Mouse (Mus musculus) midbrain, postnatal 0 days (tissue): Measurements from ENCODE around the gene Eps15. TPM values are rescaled to one million over a fixed set of nuclear protein-coding genes. Genes with fewer than 3 reads are reported as not detected.
"Not testable (repeated sequence)": the region's sequence is repeated elsewhere in the genome, so short reads cannot be mapped to it uniquely, and the experiment has no call there.

ENCODE experiments used
- ATAC-seq: fragments of 200-750 bp; cut with Nextera tagmentation; 2 replicates; pipeline ENCODE4 v1.8.0; 2017; ENCODE audit warnings: moderate number of reproducible peaks, mild to moderate bottlenecking, moderate TSS enrichment, moderate library complexity; ENCODE audit not compliant: low FRiP score
- DNase-seq: peaks from one replicate; pipeline ENCODE4 v3.0.0-alpha.2; 2015; ENCODE audit warnings: low spot score
- H3K27ac ChIP-seq: fragments of 300-500 bp; sonication (generic); 2 replicates; pipeline ENCODE4 v1.5.1; 2014; ENCODE audit warnings: low read depth, mild to moderate bottlenecking, low read length, mixed read lengths
- H3K27me3 ChIP-seq: fragments of 300-500 bp; sonication (generic); 2 replicates; pipeline ENCODE4 v1.6.1; 2014; ENCODE audit warnings: low read length, control low read depth, mixed read lengths; ENCODE audit not compliant: insufficient read depth
- H3K36me3 ChIP-seq: fragments of 300-500 bp; sonication (generic); 2 replicates; pipeline ENCODE4 v1.6.1; 2014; ENCODE audit warnings: low read length, control low read depth, mixed read lengths; ENCODE audit not compliant: insufficient read depth
- H3K4me1 ChIP-seq: fragments of 300-500 bp; sonication (generic); 2 replicates; pipeline ENCODE4 v1.6.1; 2014; ENCODE audit warnings: mild to moderate bottlenecking, control low read depth, antibody characterized with exemption, low read length, mixed read lengths; ENCODE audit not compliant: insufficient read depth
- H3K4me2 ChIP-seq: fragments of 300-500 bp; sonication (generic); 2 replicates; pipeline ENCODE4 v1.6.1; 2014; ENCODE audit warnings: low read depth, mild to moderate bottlenecking, low read length, mixed read lengths; ENCODE audit not compliant: poor library complexity, severe bottlenecking
- H3K4me3 ChIP-seq: fragments of 300-500 bp; sonication (generic); 2 replicates; pipeline ENCODE4 v1.5.1; 2014; ENCODE audit warnings: low read depth, mild to moderate bottlenecking, low read length, moderate library complexity
- H3K9ac ChIP-seq: fragments of 300-500 bp; sonication (generic); replicated peaks from 2 replicates; pipeline ENCODE4 v1.6.1; 2014; ENCODE audit warnings: mild to moderate bottlenecking, low read length, moderate library complexity, mixed read lengths; ENCODE audit not compliant: poor library complexity, severe bottlenecking
- H3K9me3 ChIP-seq: fragments of 300-500 bp; sonication (generic); 2 replicates; pipeline ENCODE4 v1.6.1; 2016; ENCODE audit warnings: low read length, control low read depth
- CTCF ChIP-seq: IDR thresholded peaks from 2 replicates; pipeline ENCODE4 v1.5.1; 2016; ENCODE audit warnings: antibody characterized with exemption, mild to moderate bottlenecking
- WGBS: fragments of 180-500 bp; shearing (Covaris S2); extraction: QIAGEN DNeasy Blood & Tissue Kit; methylation state at CpG from one replicate; pipeline ENCODE4 v1.1.7; 2014; 5-methylcytosine and 5-hydroxymethylcytosine counted together
- polyA plus RNA-seq: library from polyadenylated mRNA; unstranded; fragments of >200 nt; fragmentation: Nextera tagmentation; extraction: Ambion mirVana; gene quantifications from 2 replicates; pipeline ENCODE4 v1.2.1, GENCODE M21; 2015
- total RNA-seq: library from RNA; depleted of rRNA; stranded (reverse); fragments of >200 nt; gene quantifications from 2 replicates; pipeline ENCODE4 v1.2.3, GENCODE M21; 2014

Eps15 gene
- total and polyA plus RNA-seq, 2 experiments from 2014 or later, result 58.7 to 102 TPM

DNA sequence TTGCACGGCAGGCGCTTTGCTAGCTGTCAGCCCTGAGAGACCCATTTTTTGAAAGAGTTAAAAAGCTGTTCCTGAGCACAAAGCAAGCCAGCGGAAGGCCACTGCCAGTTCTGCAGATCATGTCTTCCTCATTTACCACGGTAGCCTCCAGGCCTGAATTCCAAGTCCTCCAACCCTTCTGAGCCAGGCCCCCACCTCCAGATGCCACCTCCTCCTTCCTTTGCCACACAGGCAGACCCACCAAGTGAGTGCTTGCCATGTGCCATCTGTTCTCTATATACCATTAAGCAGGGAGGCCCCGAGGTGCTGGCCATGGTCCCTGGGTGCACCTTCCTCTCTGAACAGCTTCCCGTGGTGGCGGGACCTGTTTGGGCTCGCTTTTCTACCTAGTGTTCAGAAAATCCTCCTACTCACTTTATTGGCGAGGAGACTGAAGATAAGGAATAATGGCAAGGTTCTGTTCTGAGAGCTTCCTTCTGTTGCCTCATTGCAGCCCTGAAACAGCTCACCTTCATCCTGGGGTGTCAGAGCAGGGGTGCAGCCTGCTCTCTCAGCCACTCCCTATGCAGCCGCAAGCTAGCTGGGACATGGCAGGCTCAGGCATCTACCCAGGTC is 120.4 kb downstream of the Eps15 start:
- Histone ChIP-seq H3K9me3 (no peaks in the 10 kb centered on the region), H3K4me3 (no peak overlapping the region), H3K4me2 (no peak overlapping the region), H3K27ac (no peak overlapping the region), H3K36me3 (no peaks in the 10 kb centered on the region), H3K9ac (no peak overlapping the region), H3K27me3 (no peaks in the 10 kb centered on the region), H3K4me1 (0 out of 2 replicates have a peak, but pooled peaks cover under 1% of the 10 kb centered on the region)
- no peak for ATAC-seq
- 74% methylated on average over 10 of the region's 10 CpGs for WGBS
- no peak for DNase-seq
- no peak for TF ChIP-seq CTCF

GRCm38 (mm10) chr4:109401176-109401689 is 121.2 kb downstream of the Eps15 start:
- no peak for ATAC-seq
- Histone ChIP-seq H3K9me3 (no peaks in the 10 kb centered on the region), H3K4me1 (peaks cover 8% of the 10 kb centered on the region; the same call in 1 of the 2 replicates), H3K9ac (no peak overlapping the region), H3K4me3 (no peak overlapping the region), H3K27me3 (no peaks in the 10 kb centered on the region), H3K4me2 (no peak overlapping the region), H3K27ac (no peak overlapping the region), H3K36me3 (no peaks in the 10 kb centered on the region)
- DNase-seq, result no peak
- TF ChIP-seq CTCF, result peak; percentile 47
- 73% methylated on average over 5 of the region's 5 CpGs for WGBS

DNA sequence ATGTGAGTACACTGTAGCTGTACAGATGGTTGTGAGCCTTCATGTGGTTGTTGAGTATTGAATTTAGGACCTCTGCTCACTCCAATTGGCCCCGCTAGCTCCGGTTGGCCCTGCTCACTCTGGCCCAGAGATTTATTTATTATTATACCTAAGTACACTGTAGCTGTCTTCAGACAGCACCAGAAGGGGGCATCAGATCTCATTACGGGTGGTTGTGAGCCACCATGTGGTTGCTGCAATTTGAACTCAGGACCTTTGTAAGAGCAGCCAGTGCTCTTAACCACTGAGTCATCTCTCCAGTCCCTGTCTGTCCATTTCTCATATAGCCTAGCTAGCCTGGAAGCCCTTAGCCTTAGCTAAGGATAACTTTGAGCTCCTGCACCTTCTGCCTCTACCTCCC is 124.8 kb downstream of the Eps15 start:
- not testable (repeated sequence) for H3K36me3 ChIP-seq, H3K9me3 ChIP-seq, H3K27me3 ChIP-seq, H3K27ac ChIP-seq, H3K4me3 ChIP-seq, H3K4me2 ChIP-seq, ATAC-seq, H3K9ac ChIP-seq, H3K4me1 ChIP-seq, DNase-seq
- 89% methylated on average over 3 of the region's 3 CpGs for WGBS
- TF ChIP-seq CTCF, result peak; percentile 34

DNA sequence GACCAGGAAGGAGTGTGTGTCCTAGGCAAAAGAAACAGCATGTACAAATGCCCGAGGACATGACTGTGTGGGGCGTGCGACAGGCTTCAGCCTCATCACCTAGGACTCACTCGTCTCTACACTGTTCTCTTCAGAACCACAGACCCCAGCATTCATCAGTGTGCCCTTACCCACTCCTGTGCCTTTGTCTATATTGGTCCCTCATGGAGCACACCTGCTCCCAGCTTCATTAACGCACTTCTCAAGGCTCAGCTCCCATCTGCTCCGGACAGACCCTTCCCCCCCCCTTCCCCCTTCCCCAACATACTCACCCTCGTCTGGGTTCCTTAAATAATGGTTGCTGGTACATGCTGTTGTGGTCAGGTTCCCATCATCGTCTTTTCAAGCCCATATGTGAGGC is 125.3 kb downstream of the Eps15 start:
- Histone ChIP-seq H3K27me3 (no peaks in the 10 kb centered on the region), H3K4me1 (peaks cover 8% of the 10 kb centered on the region; the same call in 1 of the 2 replicates), H3K9ac (no peak overlapping the region), H3K4me2 (peak overlapping the region; percentile 97), H3K4me3 (no peak overlapping the region), H3K27ac (no peak overlapping the region), H3K9me3 (no peaks in the 10 kb centered on the region), H3K36me3 (no peaks in the 10 kb centered on the region)
- ATAC-seq, result no peak
- WGBS, result 55% methylated on average over 8 of the region's 8 CpGs
- no peak for TF ChIP-seq CTCF
- DNase-seq, result no peak

DNA sequence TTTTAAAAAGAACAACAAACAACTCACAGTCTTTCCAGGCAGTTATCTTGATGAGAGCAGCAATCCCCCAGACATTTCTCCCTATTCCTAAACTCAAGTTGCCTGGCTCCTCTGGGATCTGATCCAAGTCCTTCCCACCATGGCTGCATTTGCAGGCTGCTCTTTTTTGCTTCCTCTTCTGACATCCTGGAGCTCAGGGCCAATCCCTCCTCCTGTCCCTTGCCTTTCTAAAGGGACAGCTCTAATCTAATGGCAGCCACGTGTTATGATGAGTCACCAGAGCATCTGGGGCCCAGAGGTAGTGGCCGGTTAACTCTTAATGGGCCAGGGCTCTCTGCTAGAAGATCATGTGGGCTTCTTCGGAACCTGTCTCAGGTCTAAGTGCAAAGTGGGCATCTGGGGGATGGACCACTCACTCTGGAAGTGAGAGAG is 126.0 kb downstream of the Eps15 start:
- no peak for TF ChIP-seq CTCF
- WGBS, result 9% methylated on average over 3 of the region's 3 CpGs
- Histone ChIP-seq H3K9ac (peak overlapping the region; percentile 85), H3K4me1 (peaks cover 8% of the 10 kb centered on the region; the same call in 1 of the 2 replicates), H3K27ac (no peak overlapping the region), H3K27me3 (no peaks in the 10 kb centered on the region), H3K36me3 (no peaks in the 10 kb centered on the region), H3K4me3 (peak overlapping the region; percentile 63), H3K4me2 (peak overlapping the region; percentile 97), H3K9me3 (no peaks in the 10 kb centered on the region)
- DNase-seq, result peak; percentile 64
- ATAC-seq, result peak; percentile 67

- 1% methylated on average over 29 of the region's 56 CpGs for WGBS
- Histone ChIP-seq H3K9me3 (no peaks in the 10 kb centered on the region), H3K4me2 (peak within 1 kb of the TSS; percentile 97), H3K27me3 (no peaks in the 10 kb centered on the region), H3K4me1 (peaks cover 8% of the 10 kb centered on the region; the same call in 1 of the 2 replicates), H3K4me3 (peak within 1 kb of the TSS; percentile 63), H3K9ac (peak within 1 kb of the TSS; percentile 85), H3K36me3 (no peaks in the 10 kb centered on the region), H3K27ac (no peak within 1 kb of the TSS; the same call in 1 of the 2 replicates)
- peak; percentile 72 for ATAC-seq
- TF ChIP-seq CTCF, result peak; percentile 14; the same call in 1 of the 2 replicates
- DNase-seq, result peak; percentile 50
Measured at GRCm38 (mm10) chr4:109406486-109407175, 126.6 kb downstream of the Eps15 start, which contains the start of gene Ttc39a. TSS of gene Ttc39a (plus strand) at chr4:109406623.
